Mouse (Mus musculus) G1E (cell line): ENCODE measurements around the gene Slc25a5. TPM values are rescaled to one million over a fixed set of nuclear protein-coding genes. Genes with fewer than 3 reads are reported as not detected.

Source experiments
- ATAC-seq: 2 replicates; pipeline ENCODE4 v1.8.0; 2016; ENCODE audit warnings: mild to moderate bottlenecking; ENCODE audit not compliant: insufficient number of reproducible peaks, poor library complexity, low FRiP score, severe bottlenecking; ENCODE audit errors: extremely low read depth
- DNase-seq: peaks from one replicate; pipeline ENCODE4 v3.0.0; 2012; ENCODE audit warnings: low spot score
- H3K27me3 ChIP-seq: 2 replicates; pipeline ENCODE4 v1.6.1; 2012; ENCODE audit warnings: mild to moderate bottlenecking, low read length, inconsistent platforms; ENCODE audit not compliant: insufficient read depth
- H3K36me3 ChIP-seq: replicated peaks from 2 replicates; pipeline ENCODE3; 2012; ENCODE audit warnings: mild to moderate bottlenecking, inconsistent platforms
- H3K4me1 ChIP-seq: 2 replicates; pipeline ENCODE4 v1.6.1; 2012; ENCODE audit warnings: low read depth, low read length, inconsistent platforms, mixed read lengths; ENCODE audit not compliant: insufficient read depth
- H3K4me3 ChIP-seq: 2 replicates; pipeline ENCODE4 v1.5.1; 2012; ENCODE audit warnings: low read depth, mild to moderate bottlenecking, inconsistent platforms, low read length, moderate library complexity, mixed read lengths
- H3K9me3 ChIP-seq: replicated peaks from 2 replicates; pipeline ENCODE4 v1.6.1; 2012; ENCODE audit warnings: inconsistent platforms
- CTCF ChIP-seq: IDR thresholded peaks from 2 replicates; pipeline ENCODE4 v1.5.1; 2012; ENCODE audit warnings: low read depth, low read length, inconsistent platforms, mixed read lengths
- GATA1 ChIP-seq: IDR thresholded peaks from 2 replicates; pipeline ENCODE4 v1.6.1; 2012; ENCODE audit warnings: borderline replicate concordance, low read length, inconsistent platforms, mixed read lengths
- GATA2 ChIP-seq: IDR thresholded peaks from 2 replicates; pipeline ENCODE4 v1.6.1; 2012; ENCODE audit warnings: low read depth, low read length, inconsistent platforms, borderline replicate concordance
- POLR2AphosphoS5 ChIP-seq: IDR thresholded peaks from 2 replicates; pipeline ENCODE4 v1.6.1; 2012; ENCODE audit warnings: low read depth, low read length, inconsistent platforms; ENCODE audit not compliant: insufficient replicate concordance
- TAL1 ChIP-seq: conservative IDR thresholded peaks from 2 replicates; pipeline ENCODE4 v1.6.1; 2012; ENCODE audit warnings: low read depth, low read length, inconsistent platforms, mixed read lengths
- polyA plus RNA-seq: library from polyadenylated mRNA; stranded (reverse); fragments of >175 nt; gene quantifications from 2 replicates; pipeline ENCODE4 v1.2.3, GENCODE M21; 2012
- total RNA-seq, 2 experiments: library from RNA; stranded (forward) in 1 of 2; stranded (reverse) in 1 of 2; fragments of 200-1000 nt in 1 of 2; fragments of >200 nt in 1 of 2; fragmentation: Nextera tagmentation in 1 of 2; gene quantifications; 2 replicates each; pipeline ENCODE4 v1.2.3; 2014 to 2017

Slc25a5 gene
- total and polyA plus RNA-seq, 3 experiments: 36.2 to 745 (median 370) TPM

DNA sequence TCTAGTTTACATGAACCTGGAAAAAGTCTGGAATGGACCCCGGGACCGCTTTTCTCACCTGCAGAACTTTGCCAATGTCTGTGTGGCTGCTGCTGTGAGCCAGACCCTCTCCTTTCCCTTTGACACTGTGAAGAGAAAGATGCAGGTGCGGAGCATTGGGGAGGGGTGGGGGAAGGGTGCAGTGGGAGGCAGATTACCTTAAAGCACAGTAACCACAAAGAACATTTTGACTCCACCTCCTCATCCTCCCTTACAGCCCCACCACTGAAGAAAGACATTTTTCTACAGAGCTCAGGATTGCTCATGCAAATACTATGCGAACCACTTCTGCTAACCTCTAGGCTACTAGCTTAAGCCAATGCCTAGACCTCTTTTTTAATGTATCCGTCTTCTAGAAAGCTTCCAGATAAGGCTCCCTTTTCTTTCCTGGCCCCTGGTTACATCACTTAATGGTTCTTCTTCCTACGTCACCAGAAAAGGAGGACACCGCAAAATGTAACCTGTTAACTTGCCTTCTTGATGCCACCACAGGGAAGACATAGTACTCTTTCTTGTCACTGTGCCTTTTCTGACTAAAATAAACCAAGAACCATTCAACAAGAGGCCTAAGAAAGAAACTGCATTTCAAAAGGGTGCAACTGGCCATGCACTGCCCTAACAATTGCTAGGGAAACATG is 37.5 kb upstream of the Slc25a5 start:
- DNase-seq (no peak), ATAC-seq (no peak)
- Histone ChIP-seq H3K4me1 (peaks cover 17% of the 10 kb centered on the region), H3K9me3 (no peaks in the 10 kb centered on the region), H3K4me3 (no peak overlapping the region), H3K36me3 (no peaks in the 10 kb centered on the region), H3K27me3 (no peaks in the 10 kb centered on the region)
- TF ChIP-seq GATA2 (no peak), POLR2AphosphoS5 (no peak)

DNA sequence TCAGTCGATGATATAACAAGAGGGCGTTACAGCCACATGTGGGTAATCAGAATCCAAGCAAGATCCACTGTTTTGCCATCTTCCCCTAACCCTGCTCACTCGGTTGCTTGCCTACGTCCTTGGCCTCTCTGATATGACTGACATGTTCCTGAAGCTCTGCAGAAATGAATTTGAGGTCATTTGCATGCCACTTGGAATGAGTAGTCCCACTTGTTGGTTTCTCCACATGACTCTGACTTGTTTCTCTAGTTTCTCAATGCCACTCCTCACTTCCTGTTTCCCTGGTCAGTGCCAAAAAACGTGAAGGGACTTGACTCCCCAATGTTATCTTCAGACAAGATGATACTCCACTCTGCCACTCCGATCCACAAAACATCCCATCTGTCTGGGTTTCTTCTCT is 36.9 kb upstream of the Slc25a5 start:
- H3K27me3 ChIP-seq: no peaks in the 10 kb centered on the region
- H3K9me3 ChIP-seq: no peaks in the 10 kb centered on the region
- no peak for TF ChIP-seq GATA1
- TF ChIP-seq TAL1: no peak
- no peak for TF ChIP-seq GATA2
- no peak for TF ChIP-seq CTCF
- no peak for TF ChIP-seq POLR2AphosphoS5
- DNase-seq: no peak
- ATAC-seq: no peak
- H3K4me1 ChIP-seq: peaks cover 17% of the 10 kb centered on the region
- H3K36me3 ChIP-seq: no peaks in the 10 kb centered on the region
- H3K4me3 ChIP-seq: no peak overlapping the region

DNA sequence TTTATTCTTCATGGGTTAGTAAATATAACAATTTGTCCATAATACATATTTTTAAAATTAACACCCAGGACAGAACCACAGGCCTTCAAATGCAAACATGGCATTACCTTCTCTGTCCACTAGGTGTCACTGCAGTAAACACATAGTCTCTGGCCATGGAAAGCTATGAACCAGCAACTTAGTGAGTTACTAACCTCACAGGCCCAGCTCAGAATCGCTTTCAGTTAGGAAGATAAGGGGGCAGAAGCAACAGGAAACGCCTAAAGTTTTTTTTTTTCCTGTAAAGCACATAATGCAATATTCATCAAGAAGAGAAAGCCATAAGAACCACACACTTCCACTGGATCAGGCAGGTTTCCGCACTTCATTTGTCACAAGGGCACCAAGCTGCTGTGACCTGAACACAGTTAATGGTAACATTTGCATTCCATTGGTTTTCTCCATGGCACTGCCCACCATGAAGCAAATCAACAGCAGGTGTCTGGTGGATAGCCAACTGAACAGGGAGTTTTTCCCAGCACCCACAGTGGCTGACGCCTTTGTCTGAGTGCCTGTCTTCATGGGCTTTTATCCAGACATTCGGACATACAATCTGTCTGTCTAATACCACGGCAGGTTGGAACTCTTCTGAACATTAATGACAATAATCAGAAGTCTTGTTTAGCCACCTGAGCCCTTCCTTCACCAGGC is 34.4 kb upstream of the Slc25a5 start:
- TF ChIP-seq TAL1 (no peak), CTCF (no peak), GATA2 (no peak)
- Histone ChIP-seq H3K4me1 (peaks cover 17% of the 10 kb centered on the region), H3K9me3 (no peaks in the 10 kb centered on the region), H3K27me3 (no peaks in the 10 kb centered on the region), H3K4me3 (no peak overlapping the region), H3K36me3 (no peaks in the 10 kb centered on the region)
- peak; percentile 14 for DNase-seq
- ATAC-seq: no peak

DNA sequence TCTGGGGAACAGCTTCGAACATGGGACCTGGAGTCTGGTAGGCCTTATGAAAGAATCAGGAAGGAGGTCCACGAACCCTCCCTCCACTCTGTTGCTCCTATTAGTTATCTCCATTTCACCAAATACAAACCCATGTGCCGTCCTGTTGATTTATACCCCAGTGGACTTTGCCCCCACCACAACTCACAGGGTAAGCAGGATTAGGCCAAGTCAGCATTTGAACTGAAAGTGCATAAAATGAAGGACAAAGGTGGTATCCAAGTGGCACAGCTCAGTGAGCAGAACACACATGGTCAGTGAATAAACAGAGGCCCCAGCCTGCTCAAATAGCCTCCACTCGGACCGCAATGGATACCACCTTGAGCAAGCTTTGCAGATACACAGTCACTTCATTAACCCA is 33.2 kb upstream of the Slc25a5 start:
- Histone ChIP-seq H3K4me3 (no peak overlapping the region), H3K9me3 (no peaks in the 10 kb centered on the region), H3K27me3 (no peaks in the 10 kb centered on the region), H3K4me1 (peaks cover 17% of the 10 kb centered on the region), H3K36me3 (no peaks in the 10 kb centered on the region)
- DNase-seq: no peak
- TF ChIP-seq CTCF (no peak), POLR2AphosphoS5 (no peak), GATA2 (no peak), TAL1 (no peak), GATA1 (no peak)
- ATAC-seq: no peak

DNA sequence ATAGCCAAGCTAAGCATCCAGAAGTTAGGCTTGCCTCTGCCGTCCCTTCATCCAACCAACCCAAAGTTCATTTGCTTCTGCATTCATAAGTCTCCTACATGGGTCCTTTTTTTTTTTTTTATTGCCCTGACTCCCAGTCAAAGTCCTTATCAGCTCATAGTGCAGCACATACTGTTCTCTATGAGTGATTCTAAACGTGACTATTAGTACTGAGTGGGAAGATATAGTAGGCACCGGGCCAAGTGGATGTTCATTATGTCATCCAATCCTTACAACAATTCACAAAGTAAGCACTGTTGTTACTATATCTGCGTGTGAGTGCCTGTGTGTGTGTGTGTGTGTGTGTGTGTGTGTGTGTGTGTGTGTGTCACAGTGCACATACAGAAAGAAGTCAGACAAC is 32.6 kb upstream of the Slc25a5 start:
- peaks cover 17% of the 10 kb centered on the region for H3K4me1 ChIP-seq
- DNase-seq (no peak), ATAC-seq (no peak)
- TF ChIP-seq GATA1 (no peak), CTCF (no peak), POLR2AphosphoS5 (no peak), TAL1 (no peak), GATA2 (no peak)
- no peaks in the 10 kb centered on the region for H3K27me3 ChIP-seq
- no peak overlapping the region for H3K4me3 ChIP-seq
- H3K36me3 ChIP-seq: no peaks in the 10 kb centered on the region
- no peaks in the 10 kb centered on the region for H3K9me3 ChIP-seq

DNA sequence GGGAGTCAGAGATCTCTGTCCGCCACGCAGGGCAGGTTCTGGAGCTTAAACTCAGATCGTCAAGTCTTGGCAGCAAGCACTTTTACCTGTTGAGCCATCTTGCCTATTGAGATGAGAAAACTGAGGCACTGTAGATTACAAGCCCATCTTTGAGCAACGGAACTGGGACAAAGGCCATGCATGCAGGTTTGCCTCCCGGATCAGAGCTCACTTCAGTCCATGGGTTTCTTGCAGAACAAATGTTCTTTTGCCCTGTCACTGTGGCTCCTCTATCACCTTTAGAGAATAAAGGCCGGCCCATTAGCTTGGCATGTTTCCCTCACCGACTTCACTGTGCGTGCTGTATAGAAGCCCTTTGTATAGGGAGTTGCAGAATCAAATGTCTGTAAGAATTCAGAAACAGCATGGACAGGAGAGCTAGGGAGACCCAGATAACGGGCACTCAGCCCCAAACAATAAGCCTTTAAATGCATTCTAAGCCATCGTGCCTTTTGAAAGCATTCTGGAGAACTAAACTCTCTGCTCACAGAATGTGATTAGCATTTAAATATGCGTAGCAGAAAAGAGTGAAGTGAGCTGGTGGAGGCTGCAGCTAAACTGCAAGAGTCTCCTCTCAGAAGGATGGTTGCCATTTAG is 32.0 kb upstream of the Slc25a5 start:
- ATAC-seq: no peak
- H3K4me3 ChIP-seq: no peak overlapping the region

More for the DNA sequence above, 32.0 kb upstream of the Slc25a5 start:
- DNase-seq: no peak
- Histone ChIP-seq H3K9me3 (no peaks in the 10 kb centered on the region), H3K27me3 (no peaks in the 10 kb centered on the region), H3K4me1 (peaks cover 12% of the 10 kb centered on the region), H3K36me3 (no peaks in the 10 kb centered on the region)
- TF ChIP-seq POLR2AphosphoS5: no peak
- TF ChIP-seq GATA2: no peak
- no peak for TF ChIP-seq CTCF
- TF ChIP-seq GATA1: no peak
- TF ChIP-seq TAL1: no peak
